Mouse (Mus musculus) kidney, adult 2 months (tissue): Measurements from ENCODE around the gene Mecom. TPM values are rescaled to one million over a fixed set of nuclear protein-coding genes. Genes with fewer than 3 reads are reported as not detected.
A peak's percentile ranks its signal among the peaks of the same experiment; 100 is the strongest.

Source experiments
- DNase-seq: peaks from one replicate; pipeline ENCODE4 v3.0.0; 2021
- H3K27ac ChIP-seq: fragments of 200-500 bp; 2 replicates; pipeline ENCODE4 v1.5.1; 2012; ENCODE audit warnings: low read depth, low read length, control low read depth, inconsistent platforms; ENCODE audit not compliant: insufficient read depth
- H3K27me3 ChIP-seq: fragments of 200-500 bp; replicated peaks from 2 replicates; pipeline ENCODE4 v1.6.1; 2012; ENCODE audit warnings: mild to moderate bottlenecking, moderate library complexity, low read length, inconsistent platforms; ENCODE audit not compliant: control insufficient read depth, insufficient read depth
- H3K36me3 ChIP-seq: fragments of 200-500 bp; 2 replicates; pipeline ENCODE4 v1.6.1; 2012; ENCODE audit warnings: mild to moderate bottlenecking, moderate library complexity, low read length, inconsistent platforms; ENCODE audit not compliant: control insufficient read depth, insufficient read depth
- H3K4me1 ChIP-seq: fragments of 200-500 bp; 2 replicates; pipeline ENCODE4 v1.6.1; 2011; ENCODE audit warnings: low read length; ENCODE audit not compliant: control insufficient read depth, insufficient read depth
- H3K4me3 ChIP-seq: fragments of 200-500 bp; 2 replicates; pipeline ENCODE4 v1.5.1; 2011; ENCODE audit warnings: mild to moderate bottlenecking, low read depth, low read length, control low read depth; ENCODE audit not compliant: insufficient read depth
- CTCF ChIP-seq: fragments of 200-500 bp; conservative IDR thresholded peaks from 2 replicates; pipeline ENCODE4 v1.5.1; 2011; ENCODE audit warnings: low read depth, mild to moderate bottlenecking, control low read depth, low read length, moderate library complexity, mixed read lengths; ENCODE audit not compliant: insufficient read depth, insufficient read length
- POLR2A ChIP-seq: fragments of 200-500 bp; IDR thresholded peaks from one replicate; pipeline ENCODE4 v1.6.1; 2011; ENCODE audit warnings: low read depth, low read length, control low read depth
- WGBS: fragments of 180-500 bp; shearing (Covaris S2); methylation state at CpG from one replicate; pipeline ENCODE4 v1.1.7; 2018; 5-methylcytosine and 5-hydroxymethylcytosine counted together
- polyA plus RNA-seq: library from polyadenylated mRNA; depleted of rRNA; stranded (reverse); fragments of >200 nt; gene quantifications from 2 replicates; pipeline ENCODE4 v1.2.3, GENCODE M21; 2012

Mecom gene
- polyA plus RNA-seq, 1 experiment, result 12.9 TPM

DNA sequence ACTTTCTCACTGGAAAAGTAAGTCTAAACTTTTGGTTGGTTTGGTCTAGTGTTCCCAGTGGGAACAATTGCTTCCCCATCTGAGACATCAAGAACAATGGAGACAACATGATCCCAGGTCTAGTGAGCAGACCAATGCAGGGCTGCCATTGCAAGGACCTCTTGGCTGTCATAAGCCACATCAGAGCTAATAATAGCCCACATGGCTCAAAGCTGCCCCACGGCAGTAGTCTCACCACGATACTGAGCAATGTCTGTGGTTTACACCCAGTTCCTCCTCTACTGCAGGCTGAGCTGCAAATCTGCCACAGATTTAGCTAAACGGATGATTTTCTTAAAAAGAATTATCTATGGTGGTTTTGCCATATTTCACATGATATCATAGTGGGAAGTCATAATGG lies 455.9 kb downstream of the Mecom start:
- Histone ChIP-seq H3K27ac (no peak overlapping the region), H3K4me3 (no peak overlapping the region), H3K4me1 (peaks cover 2% of the 10 kb centered on the region; the same call in 1 of the 2 replicates), H3K36me3 (no peaks in the 10 kb centered on the region), H3K27me3 (no peaks in the 10 kb centered on the region)
- no peak for DNase-seq
- 48% methylated on average over 3 of the region's 3 CpGs for WGBS
- TF ChIP-seq POLR2A, result no peak
- TF ChIP-seq CTCF, result no peak

DNA sequence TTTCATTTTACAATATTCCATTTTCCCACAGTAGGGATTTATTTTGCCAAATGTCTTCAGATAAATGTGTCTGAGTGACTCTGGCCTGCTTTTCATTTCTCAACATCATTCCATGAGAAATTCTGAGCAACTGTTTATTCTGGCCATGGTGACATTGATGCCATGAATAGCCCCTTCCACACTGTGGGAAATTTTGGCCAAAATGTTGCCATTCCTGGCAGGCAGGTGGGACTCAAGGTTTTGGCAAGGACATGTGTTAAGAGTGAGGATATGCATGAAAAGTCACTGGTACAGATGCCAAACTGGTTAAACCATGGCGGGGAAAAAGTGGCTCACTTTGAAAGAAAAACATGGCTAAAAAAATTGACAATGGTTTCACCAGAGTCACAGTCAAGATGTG lies 456.4 kb downstream of the Mecom start:
- WGBS, result 81% methylated on average over 1 of the region's 1 CpGs
- H3K4me3 ChIP-seq, result no peak overlapping the region
- TF ChIP-seq POLR2A, result no peak
- no peak for TF ChIP-seq CTCF
- peaks cover 2% of the 10 kb centered on the region; the same call in 1 of the 2 replicates for H3K4me1 ChIP-seq
- no peaks in the 10 kb centered on the region for H3K27me3 ChIP-seq
- no peaks in the 10 kb centered on the region for H3K36me3 ChIP-seq
- H3K27ac ChIP-seq, result no peak overlapping the region
- DNase-seq, result no peak

- DNase-seq, result no peak
- Histone ChIP-seq H3K4me1 (no peaks in the 10 kb centered on the region), H3K27me3 (no peaks in the 10 kb centered on the region), H3K36me3 (no peaks in the 10 kb centered on the region), H3K27ac (no peak overlapping the region), H3K4me3 (no peak overlapping the region)
- 56% methylated on average over 6 of the region's 6 CpGs for WGBS
- no peak for TF ChIP-seq POLR2A
- no peak for TF ChIP-seq CTCF
Observed at GRCm38 (mm10) chr3:30086139-30086538, 461.7 kb downstream of the Mecom start.

- H3K27me3 ChIP-seq, result no peaks in the 10 kb centered on the region
- TF ChIP-seq POLR2A (no peak), CTCF (no peak)
- H3K4me3 ChIP-seq, result no peak overlapping the region
- H3K27ac ChIP-seq, result no peak overlapping the region
- no peak for DNase-seq
- H3K36me3 ChIP-seq, result no peaks in the 10 kb centered on the region
- WGBS, result 82% methylated on average over 1 of the region's 1 CpGs
- H3K4me1 ChIP-seq, result no peaks in the 10 kb centered on the region
Observed at GRCm38 (mm10) chr3:30083842-30084241, 464.0 kb downstream of the Mecom start.

DNA sequence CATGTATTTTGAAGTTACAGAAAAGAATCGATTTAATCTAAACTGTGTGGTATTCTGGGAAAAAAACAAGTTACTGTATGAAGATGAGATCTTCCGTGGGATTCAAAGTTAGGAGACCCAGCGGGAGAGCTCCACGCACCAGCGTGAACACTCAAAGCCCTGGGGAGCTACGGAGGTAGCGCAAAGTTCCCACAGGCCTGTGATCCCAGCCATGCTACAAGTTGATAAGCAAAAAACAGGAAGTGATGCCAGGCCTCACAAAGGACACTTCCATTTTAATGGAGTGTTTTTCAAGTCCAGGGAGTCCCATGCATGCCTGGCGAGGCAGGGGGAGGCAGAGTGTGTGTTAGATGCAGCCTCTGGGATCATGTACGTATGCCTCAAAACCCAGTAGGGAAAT lies 464.5 kb downstream of the Mecom start:
- TF ChIP-seq CTCF (no peak), POLR2A (no peak)

DNA sequence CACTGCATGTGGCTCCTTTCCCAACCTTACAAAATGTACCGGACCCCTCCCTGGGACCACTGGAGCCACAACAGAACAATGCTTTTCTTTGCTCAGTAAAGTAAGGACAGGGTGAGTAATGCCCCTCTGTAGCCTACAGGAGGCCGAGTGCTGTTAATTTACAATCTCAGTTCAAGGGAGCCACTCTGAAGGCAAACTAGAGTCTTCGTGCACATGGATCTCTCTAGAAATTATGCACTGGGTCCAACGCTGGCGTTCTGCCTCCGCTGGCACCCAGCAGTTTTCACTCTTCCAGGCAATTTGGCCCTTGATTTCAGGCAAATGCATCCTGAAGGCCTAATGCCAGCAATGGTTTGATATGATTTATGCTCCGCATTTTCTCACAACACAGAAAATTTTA lies 467.0 kb downstream of the Mecom start:
- Histone ChIP-seq H3K4me1 (no peaks in the 10 kb centered on the region), H3K36me3 (no peaks in the 10 kb centered on the region), H3K4me3 (no peak overlapping the region), H3K27me3 (no peaks in the 10 kb centered on the region), H3K27ac (no peak overlapping the region)
- TF ChIP-seq CTCF, result no peak
- no peak for TF ChIP-seq POLR2A
- WGBS, result 42% methylated on average over 7 of the region's 7 CpGs
- no peak for DNase-seq

More for the DNA sequence above, 464.5 kb downstream of the Mecom start:
- Histone ChIP-seq H3K4me3 (no peak overlapping the region), H3K4me1 (no peaks in the 10 kb centered on the region), H3K27me3 (no peaks in the 10 kb centered on the region), H3K36me3 (no peaks in the 10 kb centered on the region), H3K27ac (no peak overlapping the region)
- WGBS, result 92% methylated on average over 9 of the region's 9 CpGs
- DNase-seq, result no peak

DNA sequence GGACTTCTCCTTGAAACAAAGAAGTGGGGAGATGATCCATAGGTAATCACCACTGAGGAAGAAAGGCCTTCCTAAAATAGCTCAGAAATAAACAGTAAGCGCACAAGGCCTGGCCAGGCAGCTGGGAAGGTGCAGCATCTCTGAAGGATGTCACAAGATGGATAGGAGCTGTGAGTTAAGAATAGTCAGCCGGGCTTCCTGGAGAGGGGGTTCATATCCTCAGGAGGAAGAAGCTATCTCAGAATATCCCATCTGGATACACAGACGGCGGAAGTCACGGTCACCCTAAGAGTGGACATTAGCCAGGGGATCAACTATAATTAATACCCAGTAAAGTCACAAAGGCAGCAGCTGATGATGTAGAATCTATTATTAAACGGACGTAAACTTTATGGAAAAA lies 471.3 kb downstream of the Mecom start:
- peak; percentile 42 for DNase-seq
- Histone ChIP-seq H3K36me3 (no peaks in the 10 kb centered on the region), H3K27me3 (no peaks in the 10 kb centered on the region), H3K27ac (no peak overlapping the region), H3K4me3 (no peak overlapping the region), H3K4me1 (no peaks in the 10 kb centered on the region)
- no peak for TF ChIP-seq POLR2A
- no peak for TF ChIP-seq CTCF
- WGBS, result 72% methylated on average over 7 of the region's 7 CpGs

GRCm38 (mm10) chr3:30071271-30071670 lies 476.5 kb downstream of the Mecom start:
- no peak for DNase-seq
- Histone ChIP-seq H3K4me1 (no peaks in the 10 kb centered on the region), H3K27me3 (no peaks in the 10 kb centered on the region), H3K4me3 (no peak overlapping the region), H3K36me3 (no peaks in the 10 kb centered on the region), H3K27ac (no peak overlapping the region)
- TF ChIP-seq CTCF, result no peak
- TF ChIP-seq POLR2A, result no peak
